Mouse (Mus musculus) spleen, adult 2 months (tissue): ENCODE results near the gene Sphk2. TPM values are rescaled to one million over a fixed set of nuclear protein-coding genes. Genes with fewer than 3 reads are reported as not detected.

Source experiments
- DNase-seq, 2 experiments: peaks; one replicate each; pipeline versions ENCODE4 v3.0.0 to v3.0.0-alpha.2; 2012 to 2021; ENCODE audit warnings: low spot score in 2 of 2, low read depth in 1 of 2
- H3K27ac ChIP-seq: fragments of 200-500 bp; 2 replicates; pipeline ENCODE4 v1.5.1; 2012; ENCODE audit warnings: low read length, inconsistent platforms; ENCODE audit not compliant: insufficient read depth
- H3K27me3 ChIP-seq: fragments of 200-500 bp; 2 replicates; pipeline ENCODE4 v1.6.1; 2012; ENCODE audit warnings: mild to moderate bottlenecking, moderate library complexity, low read length, inconsistent platforms; ENCODE audit not compliant: control insufficient read depth, insufficient read depth
- H3K36me3 ChIP-seq: fragments of 200-500 bp; 2 replicates; pipeline ENCODE4 v1.6.1; 2012; ENCODE audit warnings: mild to moderate bottlenecking, low read length, inconsistent platforms; ENCODE audit not compliant: control insufficient read depth, insufficient read depth
- H3K4me1 ChIP-seq: fragments of 200-500 bp; 2 replicates; pipeline ENCODE4 v1.6.1; 2011; ENCODE audit warnings: inconsistent platforms; ENCODE audit not compliant: control insufficient read depth, insufficient read depth, insufficient read length
- H3K4me3 ChIP-seq: fragments of 200-500 bp; 2 replicates; pipeline ENCODE4 v1.5.1; 2011; ENCODE audit warnings: mild to moderate bottlenecking, inconsistent platforms; ENCODE audit not compliant: insufficient read depth, insufficient read length; ENCODE audit errors: extremely low read depth
- CTCF ChIP-seq: fragments of 200-500 bp; IDR thresholded peaks from 2 replicates; pipeline ENCODE4 v1.5.1; 2011; ENCODE audit warnings: mild to moderate bottlenecking, inconsistent platforms; ENCODE audit not compliant: insufficient read depth, insufficient read length, insufficient replicate concordance; ENCODE audit errors: extremely low read depth
- POLR2A ChIP-seq: fragments of 200-500 bp; IDR thresholded peaks from 2 replicates; pipeline ENCODE4 v1.6.1; 2011; ENCODE audit warnings: low read depth, low read length, inconsistent platforms
- WGBS: fragments of 180-500 bp; shearing (Covaris S2); methylation state at CpG from one replicate; pipeline ENCODE4 v1.1.7; 2018; 5-methylcytosine and 5-hydroxymethylcytosine counted together
- polyA plus RNA-seq: library from polyadenylated mRNA; depleted of rRNA; stranded (reverse); fragments of >200 nt; gene quantifications from 2 replicates; pipeline ENCODE4 v1.2.3, GENCODE M21; 2012

Sphk2 gene
- polyA plus RNA-seq, 1 experiment = 41.0 TPM

DNA sequence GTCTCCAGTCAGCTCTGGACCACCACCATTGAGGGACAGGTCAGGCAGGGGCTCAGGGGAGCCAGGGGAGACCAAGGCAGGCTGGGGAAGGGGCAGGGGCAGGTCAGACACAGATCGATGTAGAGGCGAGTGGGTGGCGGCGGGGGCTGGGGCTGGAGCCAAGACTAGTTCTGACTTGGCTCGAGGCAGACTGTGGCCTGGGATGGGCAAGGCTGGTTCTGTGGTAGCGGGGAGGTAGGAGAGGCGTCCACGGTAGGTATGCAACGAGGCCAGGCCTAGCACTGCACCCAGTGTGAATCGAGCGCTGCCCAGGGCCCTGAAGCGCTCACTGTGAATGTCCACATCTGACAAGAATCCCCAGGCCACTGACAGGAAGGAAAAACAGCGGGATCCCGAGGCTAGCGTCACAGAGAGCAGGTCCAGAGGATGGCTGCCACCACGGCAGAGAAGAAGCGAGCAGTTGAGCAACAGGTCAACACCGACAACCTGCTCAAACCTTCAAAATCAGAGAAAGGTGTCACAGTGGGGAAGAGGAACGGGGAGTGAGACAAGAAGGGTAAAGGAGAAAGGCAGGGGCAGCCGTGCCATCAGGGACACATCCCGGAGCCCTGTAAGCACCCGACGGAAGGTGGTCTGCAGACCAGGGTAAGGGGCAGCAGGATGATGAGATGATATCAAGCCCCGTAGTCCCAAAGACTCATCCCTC is 6.3 kb downstream of the Sphk2 start:
- Histone ChIP-seq H3K4me3 (no peak overlapping the region), H3K27ac (no peak overlapping the region), H3K27me3 (no peaks in the 10 kb centered on the region), H3K36me3 (peaks cover 29% of the 10 kb centered on the region), H3K4me1 (peaks cover 21% of the 10 kb centered on the region)
- TF ChIP-seq CTCF = no peak
- TF ChIP-seq POLR2A = no peak
- WGBS = 94% methylated on average over 24 of the region's 24 CpGs
- no peak for DNase-seq

- Histone ChIP-seq H3K27ac (no peak overlapping the region), H3K4me1 (peaks cover 18% of the 10 kb centered on the region), H3K4me3 (no peak overlapping the region), H3K27me3 (no peaks in the 10 kb centered on the region), H3K36me3 (peaks cover 29% of the 10 kb centered on the region)
- 93% methylated on average over 20 of the region's 20 CpGs for WGBS
- no peak for TF ChIP-seq POLR2A
- TF ChIP-seq CTCF = no peak
- DNase-seq = no peak
These were observed 7.2 kb downstream of the Sphk2 start for GRCm38 (mm10) chr7:45710477-45711191.

DNA sequence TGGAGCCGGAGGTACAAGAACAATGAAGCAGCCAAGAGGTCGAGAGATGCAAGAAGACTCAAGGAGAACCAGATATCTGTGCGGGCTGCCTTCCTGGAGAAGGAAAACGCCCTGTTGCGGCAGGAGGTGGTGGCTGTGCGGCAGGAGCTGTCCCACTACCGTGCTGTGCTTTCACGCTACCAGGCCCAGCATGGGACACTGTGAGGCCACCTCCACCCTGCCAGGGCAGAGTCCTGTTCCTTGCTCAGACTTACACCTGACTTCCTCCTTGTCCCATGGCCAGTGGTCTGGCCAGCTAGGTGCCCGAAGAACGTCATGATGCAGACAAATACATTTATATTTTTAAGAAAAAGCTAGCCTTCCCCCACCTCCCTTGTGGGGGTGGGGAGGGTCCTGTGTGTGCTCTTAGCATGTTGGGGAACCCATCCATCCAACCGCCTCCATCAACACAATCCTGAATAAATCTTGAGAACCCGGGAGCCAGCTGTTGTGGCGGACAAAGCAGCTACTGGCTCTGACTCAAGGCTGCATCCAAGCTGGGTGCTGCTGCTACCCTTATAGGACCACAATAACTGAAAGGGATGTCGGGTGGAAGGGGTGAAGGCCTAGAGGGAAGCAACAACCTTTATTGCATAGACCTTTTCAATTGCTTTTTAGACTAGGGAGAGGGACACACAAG is 8.0 kb downstream of the Sphk2 start:
- DNase-seq = no peak
- Histone ChIP-seq H3K27me3 (no peaks in the 10 kb centered on the region), H3K27ac (no peak overlapping the region), H3K4me1 (peaks cover 15% of the 10 kb centered on the region), H3K36me3 (peaks cover 29% of the 10 kb centered on the region), H3K4me3 (no peak overlapping the region)
- TF ChIP-seq CTCF = no peak
- TF ChIP-seq POLR2A = no peak
- WGBS = 91% methylated on average over 14 of the region's 14 CpGs

DNA sequence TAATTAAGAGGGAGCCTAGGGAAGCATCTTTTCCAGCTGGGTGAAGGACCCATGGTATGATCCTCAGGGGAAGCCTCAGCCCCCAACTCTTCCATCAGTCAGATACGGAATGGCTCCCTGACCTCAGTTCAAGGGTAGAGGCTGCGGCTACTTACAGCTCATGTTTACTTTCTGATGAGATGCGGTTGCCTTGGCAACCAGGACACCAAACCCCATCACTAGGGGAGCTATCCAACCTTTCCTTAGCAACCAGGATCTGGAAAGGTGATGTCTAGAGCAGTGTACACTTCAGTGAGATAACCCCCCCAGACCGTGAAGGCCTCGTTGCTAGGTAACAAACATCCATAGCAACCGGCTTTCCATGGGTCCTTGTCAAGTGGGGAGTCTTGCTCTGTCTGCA is 8.8 kb downstream of the Sphk2 start:
- Histone ChIP-seq H3K27me3 (no peaks in the 10 kb centered on the region), H3K36me3 (peaks cover 29% of the 10 kb centered on the region), H3K4me1 (peaks cover 18% of the 10 kb centered on the region), H3K27ac (no peak overlapping the region), H3K4me3 (no peak overlapping the region)
- no peak for DNase-seq
- WGBS = 85% methylated on average over 6 of the region's 6 CpGs
- TF ChIP-seq POLR2A = no peak
- TF ChIP-seq CTCF = no peak

- H3K27me3 ChIP-seq = no peaks in the 10 kb centered on the region
- H3K4me3 ChIP-seq = peak overlapping the region; percentile 32
- no peak for DNase-seq
- 25% methylated on average over 13 of the region's 13 CpGs for WGBS
- peaks cover 27% of the 10 kb centered on the region for H3K36me3 ChIP-seq
- H3K4me1 ChIP-seq = peaks cover 23% of the 10 kb centered on the region
- peak overlapping the region; percentile 82 for H3K27ac ChIP-seq
- no peak for TF ChIP-seq CTCF
- TF ChIP-seq POLR2A = no peak
These were observed 9.5 kb downstream of the Sphk2 start for GRCm38 (mm10) chr7:45708221-45708761.

DNA sequence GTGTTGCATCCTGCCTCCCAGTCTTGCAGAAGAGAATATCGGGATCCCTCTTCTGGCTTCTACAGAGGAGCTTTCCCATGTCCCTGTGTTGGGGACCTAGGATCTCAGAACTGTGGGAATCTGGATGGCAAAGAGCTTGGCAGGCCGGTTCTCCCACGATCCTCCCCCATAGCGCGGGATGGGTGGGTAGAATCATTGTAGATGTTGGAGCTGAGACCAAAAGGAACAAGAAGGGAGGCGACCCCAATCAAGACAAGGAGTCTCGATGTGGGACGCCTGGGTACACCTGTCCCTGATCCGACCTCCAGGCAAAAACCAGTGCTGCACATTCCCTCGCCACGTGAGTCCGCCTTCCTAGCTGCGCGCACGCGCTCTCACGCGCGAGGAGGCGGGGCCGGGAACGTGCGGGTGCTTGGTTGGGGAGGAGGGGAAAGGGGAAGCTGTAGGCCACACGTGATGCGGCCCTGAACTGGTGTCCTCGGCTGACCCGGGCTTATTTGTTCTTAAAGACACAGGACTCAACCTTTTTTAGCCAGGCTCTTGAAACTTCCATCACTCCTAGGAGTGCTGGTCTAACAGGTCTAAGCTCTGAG is 10.3 kb downstream of the Sphk2 start:
- peaks cover 19% of the 10 kb centered on the region for H3K36me3 ChIP-seq
- peaks cover 23% of the 10 kb centered on the region for H3K4me1 ChIP-seq
- 0% methylated on average over 27 of the region's 27 CpGs for WGBS
- DNase-seq = peak; percentile 90 to 93
- TF ChIP-seq POLR2A = peak; percentile 20; the same call in 1 of the 2 replicates
- no peak for TF ChIP-seq CTCF
- H3K4me3 ChIP-seq = peak overlapping the region; percentile 56
- peak overlapping the region; percentile 84 for H3K27ac ChIP-seq
- no peaks in the 10 kb centered on the region for H3K27me3 ChIP-seq
